Mouse (Mus musculus) sigmoid colon, adult 10 weeks (tissue): ENCODE data around the gene Olfr48. TPM values are rescaled to one million over a fixed set of nuclear protein-coding genes. Genes with fewer than 3 reads are reported as not detected.

Experiments used
- polyA plus RNA-seq: library from polyadenylated mRNA; stranded (reverse); fragments of 350-450 nt; fragmentation: Illumina TruSeq; extraction: RNeasy Lipid Tissue Mini Kit (QIAGEN cat#74804); gene quantifications from one replicate; pipeline ENCODE4 v1.2.3, GENCODE M21; 2014; ENCODE audit warnings: low read depth, low replicate concordance

Gene Olfr48
- polyA plus RNA-seq, result not detected

GRCm38 (mm10) chr2:89848105-89848504 is at the start of gene Olfr48:
Olfr48 (minus strand) TSS chr2:89848205.

GRCm38 (mm10) chr2:89878137-89878536 is 30.1 kb upstream of the Olfr48 start, which contains the start of gene Olfr1257:
Olfr1257 (plus strand) TSS chr2:89878437.

GRCm38 (mm10) chr2:89841455-89841854 is 6.5 kb downstream of the Olfr48 start, which contains the start of gene Olfr1256:
Olfr1256 (minus strand) TSS chr2:89841555.

GRCm38 (mm10) chr2:89811751-89812150 is 36.3 kb downstream of the Olfr48 start, which contains the start of gene Olfr1255:
Olfr1255 (plus strand) TSS chr2:89812051.

GRCm38 (mm10) chr2:89793519-89793918 is 54.5 kb downstream of the Olfr48 start, which contains the start of gene Olfr1254:
Olfr1254 (minus strand) TSS chr2:89793619.

Other genes with a start within 250 kb of the Olfr48 start
- gene Olfr1247, start 234.1 kb downstream of the Olfr48 start, polyA plus RNA-seq, result not detected
- not detected for gene Olfr1248, start 230.0 kb downstream of the Olfr48 start, polyA plus RNA-seq
- not detected for gene Olfr1249, start 213.2 kb downstream of the Olfr48 start, polyA plus RNA-seq
- not detected for gene Olfr1250, start 186.7 kb downstream of the Olfr48 start, polyA plus RNA-seq
- not detected for gene Olfr1251, start 176.3 kb downstream of the Olfr48 start, polyA plus RNA-seq
- gene Olfr1252, start 123.2 kb downstream of the Olfr48 start, polyA plus RNA-seq, result not detected
- gene Olfr1253, start 91.1 kb downstream of the Olfr48 start, polyA plus RNA-seq, result not detected
- gene Olfr1254, start 54.6 kb downstream of the Olfr48 start, polyA plus RNA-seq, result not detected
- not detected for gene Olfr1255, start 36.2 kb downstream of the Olfr48 start, polyA plus RNA-seq
- not detected for gene Olfr1256, start 6.7 kb downstream of the Olfr48 start, polyA plus RNA-seq
- gene Olfr1257, start 30.2 kb upstream of the Olfr48 start, polyA plus RNA-seq, result not detected
- gene Olfr1258, start 79.1 kb upstream of the Olfr48 start, polyA plus RNA-seq, result not detected
- gene Olfr1259, start 100.5 kb upstream of the Olfr48 start, polyA plus RNA-seq, result not detected
- gene Olfr1260, start 126.1 kb upstream of the Olfr48 start, polyA plus RNA-seq, result not detected
- not detected for gene Olfr1261, start 143.0 kb upstream of the Olfr48 start, polyA plus RNA-seq
- not detected for gene Olfr1262, start 151.9 kb upstream of the Olfr48 start, polyA plus RNA-seq
- gene Olfr1263, start 163.9 kb upstream of the Olfr48 start, polyA plus RNA-seq, result not detected
- gene Olfr1264, start 177.4 kb upstream of the Olfr48 start, polyA plus RNA-seq, result not detected
- not detected for gene Olfr1265, start 187.1 kb upstream of the Olfr48 start, polyA plus RNA-seq
- not detected for gene Olfr140, start 215.4 kb upstream of the Olfr48 start, polyA plus RNA-seq